Mouse (Mus musculus) E14TG2a.4 (cell line): ENCODE results near the gene Itga9.

ENCODE experiments used
- CTCF ChIP-seq: conservative IDR thresholded peaks from 2 replicates; pipeline ENCODE4 v1.5.1; 2014; ENCODE audit warnings: low read length
- NANOG ChIP-seq: IDR thresholded peaks from 2 replicates; pipeline ENCODE4 v1.6.1; 2014; ENCODE audit warnings: borderline replicate concordance, low read length, mixed read lengths

- no peak for TF ChIP-seq CTCF
- TF ChIP-seq NANOG, result no peak
Observed at GRCm38 (mm10) chr9:118939410-118939809, 332.9 kb downstream of the Itga9 start.
